Mouse (Mus musculus) forebrain, postnatal 0 days (tissue): ENCODE measurements around the gene Gm11627. TPM values are rescaled to one million over a fixed set of nuclear protein-coding genes. Genes with fewer than 3 reads are reported as not detected.

ENCODE experiments used
- ATAC-seq: fragments of 200-750 bp; cut with Nextera tagmentation; 2 replicates; pipeline ENCODE4 v1.8.0; 2017; ENCODE audit warnings: mild to moderate bottlenecking, moderate library complexity
- DNase-seq: peaks from one replicate; pipeline ENCODE4 v3.0.0-alpha.2; 2015
- H3K27ac ChIP-seq: fragments of 300-500 bp; sonication (generic); 2 replicates; pipeline ENCODE4 v1.5.1; 2014; ENCODE audit warnings: low read depth, mild to moderate bottlenecking, antibody characterized with exemption, low read length, moderate library complexity, mixed read lengths
- H3K27me3 ChIP-seq: fragments of 300-500 bp; sonication (generic); 2 replicates; pipeline ENCODE4 v1.6.1; 2014; ENCODE audit warnings: mild to moderate bottlenecking, low read length, mixed read lengths; ENCODE audit not compliant: insufficient read depth
- H3K36me3 ChIP-seq: fragments of 300-500 bp; sonication (generic); 2 replicates; pipeline ENCODE4 v1.6.1; 2014; ENCODE audit warnings: mild to moderate bottlenecking, moderate library complexity; ENCODE audit not compliant: insufficient read depth
- H3K4me1 ChIP-seq: fragments of 300-500 bp; sonication (generic); 2 replicates; pipeline ENCODE4 v1.6.1; 2014; ENCODE audit warnings: antibody characterized with exemption; ENCODE audit not compliant: insufficient read depth
- H3K4me2 ChIP-seq: fragments of 300-500 bp; sonication (generic); 2 replicates; pipeline ENCODE4 v1.6.1; 2014; ENCODE audit warnings: low read depth, mild to moderate bottlenecking, moderate library complexity
- H3K4me3 ChIP-seq: fragments of 300-500 bp; sonication (generic); 2 replicates; pipeline ENCODE4 v1.5.1; 2014; ENCODE audit warnings: low read depth, low read length, mixed read lengths
- H3K9ac ChIP-seq: fragments of 300-500 bp; sonication (generic); 2 replicates; pipeline ENCODE4 v1.6.1; 2014; ENCODE audit warnings: mild to moderate bottlenecking
- H3K9me3 ChIP-seq: fragments of 300-500 bp; sonication (generic); 2 replicates; pipeline ENCODE4 v1.6.1; 2016; ENCODE audit warnings: low read length
- CTCF ChIP-seq: sonication (generic); IDR thresholded peaks from 2 replicates; pipeline ENCODE4 v1.5.1; 2016; ENCODE audit warnings: antibody characterized with exemption, control low read depth, low read depth
- WGBS: fragments of 180-500 bp; shearing (Covaris S2); extraction: QIAGEN DNeasy Blood & Tissue Kit; methylation state at CpG from one replicate; pipeline ENCODE4 v1.1.7; 2014; 5-methylcytosine and 5-hydroxymethylcytosine counted together
- polyA plus RNA-seq: library from polyadenylated mRNA; unstranded; fragments of >200 nt; fragmentation: Nextera tagmentation; extraction: Ambion mirVana; gene quantifications from 2 replicates; pipeline ENCODE4 v1.2.1, GENCODE M21; 2015
- total RNA-seq: library from RNA; depleted of rRNA; stranded (reverse); fragments of >200 nt; gene quantifications from 2 replicates; pipeline ENCODE4 v1.2.3, GENCODE M21; 2014

Gene Gm11627
- total and polyA plus RNA-seq, 2 experiments from 2014 or later: 2.6 to 3.7 TPM

GRCm38 (mm10) chr11:102599912-102600311, 20.7 kb upstream of the Gm11627 start:
- DNase-seq (no peak), ATAC-seq (no peak)
- peak; percentile 19; the same call in 1 of the 2 replicates for TF ChIP-seq CTCF
- Histone ChIP-seq H3K9ac (no peak overlapping the region), H3K4me2 (no peak overlapping the region), H3K9me3 (no peaks in the 10 kb centered on the region), H3K4me1 (no peaks in the 10 kb centered on the region), H3K36me3 (no peaks in the 10 kb centered on the region), H3K27me3 (no peaks in the 10 kb centered on the region), H3K27ac (no peak overlapping the region), H3K4me3 (no peak overlapping the region)
- 92% methylated on average over 3 of the region's 3 CpGs for WGBS

DNA sequence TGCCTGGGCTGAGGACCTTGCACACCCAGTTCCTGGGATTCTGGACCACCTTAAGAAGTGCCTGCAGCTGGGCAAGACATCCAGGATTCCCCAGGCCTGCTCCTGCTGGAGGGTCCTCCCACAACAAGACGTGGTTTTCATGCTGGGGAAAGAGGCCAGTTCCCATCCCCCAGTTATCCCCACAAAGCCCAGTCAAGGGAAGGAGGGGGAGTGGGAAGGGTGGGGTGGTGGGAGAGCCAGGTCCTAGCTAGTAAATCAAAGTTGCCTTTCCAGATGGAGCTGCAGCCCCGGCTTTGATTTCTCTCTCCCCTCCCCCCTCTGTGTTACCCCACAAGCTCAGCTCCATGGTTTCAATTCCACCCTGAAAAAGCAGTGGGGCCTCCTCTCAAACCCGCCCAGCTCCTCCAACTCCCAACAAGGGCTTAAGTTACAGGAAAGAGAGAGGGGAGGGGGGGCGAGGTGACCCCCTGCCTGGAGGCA, 16.1 kb upstream of the Gm11627 start:
- WGBS: 12% methylated on average over 4 of the region's 4 CpGs
- no peak for DNase-seq
- H3K27ac ChIP-seq: no peak overlapping the region

DNA sequence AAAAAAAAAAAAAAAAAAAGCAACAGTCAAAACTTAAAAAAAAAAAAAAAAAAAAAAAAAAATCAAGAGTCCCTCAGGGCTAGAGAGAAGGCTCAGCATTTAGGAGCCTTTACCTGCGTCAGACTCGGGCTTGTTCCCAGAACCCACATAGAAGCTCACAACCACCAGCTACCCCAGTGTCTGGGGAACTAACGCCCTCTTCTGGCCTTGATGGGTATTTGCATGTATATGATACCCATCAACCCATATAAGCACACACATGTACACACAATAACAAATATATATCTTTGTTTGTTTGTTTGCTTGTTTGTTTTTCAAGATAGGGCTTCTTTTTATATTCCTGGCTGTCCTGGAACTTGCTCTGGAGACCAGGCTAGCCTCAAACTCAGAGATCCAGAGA, 8.3 kb upstream of the Gm11627 start:
- Histone ChIP-seq H3K9me3 (no peaks in the 10 kb centered on the region), H3K4me3 (no peak overlapping the region), H3K27ac (no peak overlapping the region), H3K27me3 (no peaks in the 10 kb centered on the region), H3K9ac (no peak overlapping the region), H3K4me1 (no peaks in the 10 kb centered on the region), H3K36me3 (no peaks in the 10 kb centered on the region), H3K4me2 (no peak overlapping the region)
- DNase-seq (no peak), ATAC-seq (no peak)
- 63% methylated on average over 3 of the region's 3 CpGs for WGBS
- no peak for TF ChIP-seq CTCF

More for the DNA sequence above, 16.1 kb upstream of the Gm11627 start:
- H3K27me3 ChIP-seq: no peaks in the 10 kb centered on the region
- H3K9me3 ChIP-seq: no peaks in the 10 kb centered on the region
- no peaks in the 10 kb centered on the region for H3K4me1 ChIP-seq
- no peak overlapping the region for H3K4me3 ChIP-seq
- no peak for ATAC-seq
- no peak for TF ChIP-seq CTCF
- 0 out of 2 replicates have a peak overlapping the region, but pooled peaks have one; percentile 0 for H3K9ac ChIP-seq
- H3K4me2 ChIP-seq: no peak overlapping the region
- H3K36me3 ChIP-seq: no peaks in the 10 kb centered on the region

DNA sequence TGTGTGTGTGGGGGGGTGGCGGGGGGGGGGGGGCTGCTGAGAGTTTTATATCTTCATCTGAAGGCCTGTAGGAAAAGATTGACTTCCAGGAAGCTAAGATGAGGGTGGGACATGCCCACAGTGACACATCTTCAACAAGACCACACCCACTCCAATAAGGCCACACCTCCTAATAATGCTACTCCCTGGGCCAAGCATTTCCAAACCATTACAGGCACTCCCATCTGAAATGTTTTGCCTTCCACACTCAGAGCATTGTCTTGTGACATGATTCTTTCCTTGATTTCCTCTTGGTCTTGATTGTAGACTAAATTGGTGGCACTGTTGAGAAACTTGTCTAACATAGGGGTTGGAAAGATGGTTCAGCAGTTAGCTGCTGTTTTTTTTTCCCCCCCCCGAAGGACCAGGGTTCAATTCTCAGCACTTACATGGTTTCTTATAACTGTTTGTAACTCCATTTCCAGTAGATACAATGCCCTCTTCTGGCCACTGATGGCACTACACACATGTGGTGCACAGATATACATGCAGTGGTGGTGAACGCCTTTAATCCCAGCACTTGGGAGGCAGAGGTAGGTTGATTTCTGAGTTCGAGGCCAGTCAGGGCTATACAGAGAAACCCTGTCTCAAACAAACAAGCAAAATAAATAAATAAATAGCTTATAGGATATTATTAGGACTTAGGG, 7.3 kb upstream of the Gm11627 start:
- Histone ChIP-seq H3K36me3 (no peaks in the 10 kb centered on the region), H3K9me3 (no peaks in the 10 kb centered on the region), H3K27me3 (no peaks in the 10 kb centered on the region), H3K9ac (no peak overlapping the region), H3K4me1 (no peaks in the 10 kb centered on the region), H3K27ac (no peak overlapping the region), H3K4me3 (no peak overlapping the region), H3K4me2 (no peak overlapping the region)
- peak; percentile 25; the same call in 1 of the 2 replicates for TF ChIP-seq CTCF
- 96% methylated on average over 4 of the region's 4 CpGs for WGBS
- DNase-seq (no peak), ATAC-seq (no peak)

GRCm38 (mm10) chr11:102582736-102583135, 3.5 kb upstream of the Gm11627 start:
- no peak for TF ChIP-seq CTCF
- Histone ChIP-seq H3K4me3 (no peak overlapping the region), H3K36me3 (no peaks in the 10 kb centered on the region), H3K4me1 (0 out of 2 replicates have a peak, but pooled peaks cover 3% of the 10 kb centered on the region), H3K4me2 (no peak overlapping the region), H3K27me3 (no peaks in the 10 kb centered on the region), H3K9me3 (no peaks in the 10 kb centered on the region), H3K9ac (no peak overlapping the region), H3K27ac (no peak overlapping the region)
- WGBS: 42% methylated on average over 5 of the region's 5 CpGs
- DNase-seq (no peak), ATAC-seq (no peak)

DNA sequence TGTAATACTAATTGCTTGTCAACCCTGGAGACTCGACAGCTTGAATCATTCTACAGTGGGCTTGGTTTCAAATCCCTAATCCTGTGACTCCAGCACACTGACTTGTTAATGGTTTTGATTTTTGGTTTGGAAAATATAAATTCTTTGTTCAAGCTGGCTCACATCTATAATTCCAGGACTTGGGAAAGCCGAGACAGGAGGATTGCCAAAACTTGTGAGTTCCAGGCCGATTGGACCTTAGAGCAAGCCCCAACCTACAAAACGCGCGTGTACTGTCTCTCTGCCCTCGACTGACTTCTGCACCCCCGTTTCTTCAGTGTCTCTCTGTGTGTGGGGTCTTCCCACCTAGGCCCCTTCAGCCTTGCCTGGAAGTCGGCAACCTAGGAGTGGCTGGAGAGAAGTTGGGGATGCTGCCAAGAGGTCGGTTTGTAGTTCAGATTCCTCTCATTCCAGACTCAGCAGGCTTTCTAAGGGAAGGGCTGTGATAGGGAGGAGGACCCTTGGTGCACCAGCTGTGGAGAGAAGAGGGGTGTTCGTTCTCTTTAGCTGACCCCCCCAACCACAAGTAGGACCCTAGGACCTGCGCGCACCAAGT, 2.9 kb upstream of the Gm11627 start:
- 0 out of 2 replicates have a peak overlapping the region, but pooled peaks have one; percentile 15 for H3K27ac ChIP-seq
- no peaks in the 10 kb centered on the region for H3K36me3 ChIP-seq
- 16% methylated on average over 13 of the region's 13 CpGs for WGBS
- H3K9ac ChIP-seq: no peak overlapping the region
- DNase-seq (no peak), ATAC-seq (no peak)
- H3K4me2 ChIP-seq: no peak overlapping the region
- no peak overlapping the region for H3K4me3 ChIP-seq
- H3K9me3 ChIP-seq: no peaks in the 10 kb centered on the region
- 0 out of 2 replicates have a peak, but pooled peaks cover 3% of the 10 kb centered on the region for H3K4me1 ChIP-seq
- H3K27me3 ChIP-seq: no peaks in the 10 kb centered on the region
- TF ChIP-seq CTCF: no peak
